ENCODE assay signal across 24 mouse cellular contexts in the genomic region with DNA sequence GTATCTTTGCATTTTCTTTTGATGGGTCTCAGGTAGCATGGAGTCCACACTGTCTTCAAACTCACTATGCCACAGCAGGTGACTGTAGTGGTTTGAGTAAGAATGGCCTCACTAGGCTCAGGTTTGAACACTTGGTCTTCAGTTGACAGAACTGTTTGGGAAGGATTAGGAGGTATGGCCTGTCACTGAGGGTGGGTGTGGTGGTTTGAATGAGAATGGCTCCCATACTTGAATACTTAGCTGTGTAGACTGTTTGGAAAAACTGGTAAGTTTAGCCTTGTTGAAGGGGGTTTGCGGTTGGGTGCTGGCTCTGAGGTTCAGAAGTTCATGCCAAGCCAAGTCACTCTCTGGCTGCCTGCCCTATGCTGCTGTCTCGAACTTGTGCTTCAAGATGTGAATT. TPM values are rescaled to one million over a fixed set of nuclear protein-coding genes. Genes with fewer than 3 reads are reported as not detected.
DNase-seq lines count a peak whose midpoint lies in the region; ATAC-seq and TF ChIP-seq lines count a peak whose summit lies in the region.
"Had no signal": no experiment of that assay in that cellular context is flagged by ENCODE, and none has a peak within 500 bp of the region (broad histone marks: within the 10 kb centered on the region; RNA-seq: fewer than 3 reads in every experiment).

No protein-coding gene starts in this region.

- no peak for ATAC-seq in midbrain, embryonic 13.5 days
- ATAC-seq: forebrain, embryonic 13.5 days; forebrain, embryonic 16.5 days; hindbrain, embryonic 16.5 days had no signal

- H3K27ac ChIP-seq in kidney, adult 2 months (ENCODE audit: insufficient read depth, low read depth, low read length), result no peak overlapping the region
- 0 out of 2 replicates have a peak overlapping the region, but pooled peaks have one; percentile 9 for H3K27ac ChIP-seq in small intestine, adult 2 months (ENCODE audit: insufficient read depth, low read depth, low read length)
- no peak overlapping the region for H3K27ac ChIP-seq in midbrain, embryonic 13.5 days
- H3K27ac ChIP-seq: forebrain, embryonic 10.5 days; forebrain, embryonic 13.5 days; hindbrain, embryonic 10.5 days; hindbrain, embryonic 13.5 days had no signal

- no peak overlapping the region for H3K9ac ChIP-seq in midbrain, embryonic 13.5 days (replicated peaks)
- H3K9ac ChIP-seq: forebrain, embryonic 13.5 days; hindbrain, embryonic 13.5 days had no signal

- peaks cover 3% of the 10 kb centered on the region for H3K36me3 ChIP-seq in kidney, adult 2 months (ENCODE audit: control insufficient read depth, insufficient read depth, low read length)
- H3K36me3 ChIP-seq in small intestine, adult 2 months (ENCODE audit: control insufficient read depth, insufficient read depth, low read length), result peaks cover 32% of the 10 kb centered on the region
- peaks cover 55% of the 10 kb centered on the region for H3K36me3 ChIP-seq in midbrain, embryonic 13.5 days

- TF ChIP-seq POLR2A in kidney, adult 2 months (IDR thresholded peaks at IDR 0.05; ENCODE audit: low read depth, low read length), result no peak
- no peak for TF ChIP-seq POLR2A in small intestine, adult 2 months (IDR thresholded peaks at IDR 0.05; ENCODE audit: low read depth, low read length)

- DNase-seq in adrenal gland, adult 2 months, result peak; percentile 14
- no peak for DNase-seq in adrenal gland, postnatal 4 days (ENCODE audit: low spot score in 2 of 2)
- peak; percentile 12 for DNase-seq in kidney, adult 2 months
- DNase-seq in kidney, postnatal 10 days, result no peak
- peak; percentile 53 for DNase-seq in R1 (ENCODE audit: low read depth, low spot score)
- DNase-seq in ovary, adult 18-20 months (ENCODE audit: low spot score), result no peak
- DNase-seq: adrenal gland, adult 8-10 months; adrenal gland, postnatal 25 days; cerebellum, adult 18-20 months; cerebellum, adult 9-10 months; cerebellum, postnatal 14 days; gastrocnemius, postnatal 10 days; gastrocnemius, postnatal 36 days; heart, postnatal 36 days had no signal

- H3K4me2 ChIP-seq in midbrain, embryonic 13.5 days (replicated peaks), result no peak overlapping the region
- H3K4me2 ChIP-seq: forebrain, embryonic 13.5 days; heart, embryonic 11.5 days; hindbrain, embryonic 13.5 days had no signal

- no peaks in the 10 kb centered on the region for H3K27me3 ChIP-seq in kidney, adult 2 months (replicated peaks; ENCODE audit: control insufficient read depth, insufficient read depth, low read length)
- H3K27me3 ChIP-seq in small intestine, adult 2 months (ENCODE audit: control insufficient read depth, insufficient read depth, low read length), result no peaks in the 10 kb centered on the region
- H3K27me3 ChIP-seq in midbrain, embryonic 13.5 days, result no peaks in the 10 kb centered on the region
- H3K27me3 ChIP-seq: CH12.LX; forebrain, embryonic 13.5 days; hindbrain, embryonic 13.5 days had no signal

- WGBS in kidney, adult 2 months, result 89% methylated on average over 2 of the region's 2 CpGs
- WGBS in small intestine, adult 2 months, result 87% methylated on average over 2 of the region's 2 CpGs
- 99% methylated on average over 2 of the region's 2 CpGs for WGBS in midbrain, embryonic 13.5 days

- H3K4me3 ChIP-seq in kidney, adult 2 months (ENCODE audit: insufficient read depth, low read depth, low read length), result no peak overlapping the region
- H3K4me3 ChIP-seq in small intestine, adult 2 months (ENCODE audit: low read depth, low read length), result no peak overlapping the region
- H3K4me3 ChIP-seq in midbrain, embryonic 13.5 days (replicated peaks), result no peak overlapping the region
- H3K4me3 ChIP-seq: forebrain, embryonic 10.5 days; forebrain, embryonic 13.5 days; hindbrain, embryonic 10.5 days; hindbrain, embryonic 13.5 days had no signal

- H3K4me1 ChIP-seq in kidney, adult 2 months (ENCODE audit: control insufficient read depth, insufficient read depth, low read length), result peaks cover 2% of the 10 kb centered on the region; the same call in 1 of the 2 replicates
- H3K4me1 ChIP-seq in small intestine, adult 2 months (ENCODE audit: control insufficient read depth, insufficient read depth, insufficient read length, low read length), result peaks cover 4% of the 10 kb centered on the region; the same call in 1 of the 2 replicates
- H3K4me1 ChIP-seq in midbrain, embryonic 13.5 days (replicated peaks), result no peaks in the 10 kb centered on the region
- H3K4me1 ChIP-seq: forebrain, embryonic 10.5 days; forebrain, embryonic 13.5 days; hindbrain, embryonic 10.5 days; hindbrain, embryonic 13.5 days had no signal

- no peak for TF ChIP-seq CTCF in kidney, adult 2 months (conservative IDR thresholded peaks at IDR 0.05; ENCODE audit: insufficient read depth, insufficient read length, low read depth, low read length)
- TF ChIP-seq CTCF in small intestine, adult 2 months (IDR thresholded peaks at IDR 0.05; ENCODE audit: extremely low read depth, insufficient read length, insufficient replicate concordance, low read depth, low read length), result no peak

- no peaks in the 10 kb centered on the region for H3K9me3 ChIP-seq in midbrain, embryonic 13.5 days
- H3K9me3 ChIP-seq: forebrain, embryonic 10.5 days; forebrain, embryonic 13.5 days; hindbrain, embryonic 10.5 days; hindbrain, embryonic 13.5 days had no signal

RNA-seq across cellular contexts. Expression of a gene that starts 20.2 kb away (rescaled TPM):
- 10 to 100 TPM; 41.1 to 46.0 TPM for total RNA-seq in adrenal gland, adult 2 months (2021)
- polyA plus RNA-seq in adrenal gland, adult 2 months (2012; rRNA removed), result 10.4 and 11.3 TPM in 2 replicates
- 10 to 100 TPM; 25.5 to 28.4 TPM for total RNA-seq in adrenal gland, postnatal 4 days (2021)
- 9.2 and 9.8 TPM in 2 replicates for polyA plus RNA-seq in kidney, adult 2 months (2012; rRNA removed)
- polyA plus RNA-seq in small intestine, adult 2 months (2012; rRNA removed), result 4.4 and 6.2 TPM in 2 replicates
- polyA plus RNA-seq in midbrain, embryonic 13.5 days (2015; fragmentation: Nextera tagmentation; extraction: Ambion mirVana), result 7.4 and 8.0 TPM in 2 replicates

Comparison
In these comparisons a context has a peak if more than half of its experiments do, and no peak if none do; other contexts are left out.
1. DNase-seq: peak in adrenal gland, adult 2 months (single experiment), kidney, adult 2 months (single experiment) and R1 (single experiment); none in adrenal gland, postnatal 4 days (0 of 2), kidney, postnatal 10 days (single experiment) and ovary, adult 18-20 months (single experiment).